Mouse (Mus musculus): ENCODE data around the gene Gm10750. TPM values are rescaled to one million over a fixed set of nuclear protein-coding genes. Genes with fewer than 3 reads are reported as not detected.
"Not testable (repeated sequence)": the region's sequence is repeated elsewhere in the genome, so short reads cannot be mapped to it uniquely, and the experiment has no call there.

Gene Gm10750
- polyA plus RNA-seq (2015; fragmentation: Nextera tagmentation; extraction: Ambion mirVana), result not detected in 2 replicates

DNA sequence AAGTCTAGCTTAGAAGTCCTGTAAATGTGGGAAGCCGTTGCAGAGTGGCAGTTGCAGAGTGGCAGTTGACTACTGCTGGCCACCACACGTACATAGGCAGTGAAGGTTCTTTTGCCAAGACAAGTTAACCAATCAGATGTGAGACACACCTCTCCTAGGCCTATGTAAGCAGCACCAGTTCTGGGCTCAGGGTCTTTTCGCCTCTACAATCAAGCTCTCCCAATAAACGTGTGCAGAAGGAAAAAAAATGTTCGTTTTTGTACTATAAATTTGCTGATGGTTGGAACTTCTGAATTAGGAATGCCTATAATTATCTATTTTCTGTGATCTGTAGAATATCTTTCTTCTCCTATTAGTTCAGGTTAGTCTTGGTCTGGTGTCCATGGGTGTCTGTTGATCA is at the start of gene Gm10750:
Gene Gm10750, minus strand, starts transcription at position 101 of the 400 bp plus-strand sequence.
- H3K4me3 ChIP-seq (ENCODE audit: low read length); ATAC-seq (ENCODE audit: low read depth); H3K27me3 ChIP-seq (ENCODE audit: control insufficient read depth, insufficient read depth, low read depth, low read length); H3K36me3 ChIP-seq (ENCODE audit: control insufficient read depth, insufficient read depth, low read length); H3K9ac ChIP-seq (ENCODE audit: low read length); H3K27ac ChIP-seq (ENCODE audit: low read length); H3K9me3 ChIP-seq (ENCODE audit: control insufficient read depth, low read length); H3K4me1 ChIP-seq (replicated peaks; ENCODE audit: control insufficient read depth, insufficient read depth, low read length); H3K4me2 ChIP-seq (ENCODE audit: low read depth, low read length): not testable (repeated sequence)
- 62% methylated on average over 5 of the region's 5 CpGs for WGBS

DNA sequence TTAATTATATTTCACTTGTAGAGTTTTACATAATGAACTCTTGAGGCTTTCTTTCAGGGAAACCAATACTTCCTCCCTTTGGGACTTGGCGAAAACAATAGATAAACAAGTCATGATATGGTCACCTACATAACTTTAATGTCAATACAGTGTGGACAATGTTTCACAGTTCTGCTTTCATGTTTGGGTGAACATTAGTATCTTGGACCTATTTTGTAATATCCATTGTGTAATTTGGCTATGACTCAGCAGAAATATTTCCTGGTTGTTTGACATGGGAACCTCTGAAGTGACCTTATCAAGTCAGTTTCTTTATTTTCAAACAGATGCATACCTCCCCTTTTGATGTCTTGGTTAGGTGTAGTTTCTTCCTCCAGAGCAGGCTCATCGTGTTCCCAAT is 12.2 kb downstream of the Gm10750 start:
- Histone ChIP-seq H3K9ac (ENCODE audit: low read length) (no peak overlapping the region), H3K9me3 (ENCODE audit: control insufficient read depth, low read length) (no peaks in the 10 kb centered on the region), H3K36me3 (ENCODE audit: control insufficient read depth, insufficient read depth, low read length) (no peaks in the 10 kb centered on the region), H3K27ac (ENCODE audit: low read length) (no peak overlapping the region), H3K27me3 (ENCODE audit: control insufficient read depth, insufficient read depth, low read depth, low read length) (no peaks in the 10 kb centered on the region), H3K4me2 (ENCODE audit: low read depth, low read length) (no peak overlapping the region), H3K4me3 (ENCODE audit: low read length) (no peak overlapping the region), H3K4me1 (replicated peaks; ENCODE audit: control insufficient read depth, insufficient read depth, low read length) (no peaks in the 10 kb centered on the region)
- WGBS, result 67% methylated on average over 2 of the region's 2 CpGs
- no peak for ATAC-seq (ENCODE audit: low read depth)

DNA sequence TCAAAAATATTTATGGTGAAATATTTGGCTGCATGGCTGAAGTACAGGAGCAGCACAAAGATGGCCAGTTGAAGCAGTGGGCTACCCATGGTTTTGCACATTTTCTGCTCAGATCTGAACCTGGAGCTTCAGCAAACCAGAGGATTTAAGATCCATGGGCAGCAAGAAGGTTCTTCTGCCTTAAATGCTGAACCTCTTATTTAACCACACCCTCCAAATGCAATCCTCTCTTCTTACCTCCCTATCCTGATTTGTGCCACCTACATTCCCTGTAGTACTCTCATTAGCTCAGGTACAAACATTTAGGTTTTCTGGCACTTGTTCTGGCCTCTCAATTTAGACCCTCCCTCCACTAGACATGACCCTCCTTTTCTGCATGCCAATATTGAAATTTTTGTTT is 13.9 kb downstream of the Gm10750 start, which contains the start of gene Gm1330:
Gene Gm1330, minus strand, starts transcription at position 101 of the 400 bp plus-strand sequence.
- no peaks in the 10 kb centered on the region for H3K4me1 ChIP-seq (replicated peaks; ENCODE audit: control insufficient read depth, insufficient read depth, low read length)
- no peaks in the 10 kb centered on the region for H3K27me3 ChIP-seq (ENCODE audit: control insufficient read depth, insufficient read depth, low read depth, low read length)
- no peak within 1 kb of the TSS for H3K4me2 ChIP-seq (ENCODE audit: low read depth, low read length)
- no peak within 1 kb of the TSS for H3K27ac ChIP-seq (ENCODE audit: low read length)
- no peak within 1 kb of the TSS for H3K4me3 ChIP-seq (ENCODE audit: low read length)
- no peak for ATAC-seq (ENCODE audit: low read depth)
- H3K9ac ChIP-seq (ENCODE audit: low read length), result no peak within 1 kb of the TSS
- no peaks in the 10 kb centered on the region for H3K36me3 ChIP-seq (ENCODE audit: control insufficient read depth, insufficient read depth, low read length)
- H3K9me3 ChIP-seq (ENCODE audit: control insufficient read depth, low read length), result no peaks in the 10 kb centered on the region

- no peak for ATAC-seq (ENCODE audit: low read depth)
- H3K36me3 ChIP-seq (ENCODE audit: control insufficient read depth, insufficient read depth, low read length), result no peaks in the 10 kb centered on the region
- 85% methylated on average over 2 of the region's 2 CpGs for WGBS
- H3K27ac ChIP-seq (ENCODE audit: low read length), result no peak overlapping the region
- no peak overlapping the region for H3K9ac ChIP-seq (ENCODE audit: low read length)
- H3K4me1 ChIP-seq (replicated peaks; ENCODE audit: control insufficient read depth, insufficient read depth, low read length), result no peaks in the 10 kb centered on the region
- H3K9me3 ChIP-seq (ENCODE audit: control insufficient read depth, low read length), result no peaks in the 10 kb centered on the region
- H3K4me2 ChIP-seq (ENCODE audit: low read depth, low read length), result no peak overlapping the region
- no peaks in the 10 kb centered on the region for H3K27me3 ChIP-seq (ENCODE audit: control insufficient read depth, insufficient read depth, low read depth, low read length)
- no peak overlapping the region for H3K4me3 ChIP-seq (ENCODE audit: low read length)
Observed at GRCm38 (mm10) chr2:148995133-148995532, 21.9 kb downstream of the Gm10750 start.

Other genes starting within 250 kb of the Gm10750 start
- gene Cst11, start 245.7 kb downstream of the Gm10750 start, polyA plus RNA-seq (2015; fragmentation: Nextera tagmentation; extraction: Ambion mirVana), result not detected in 2 replicates
- gene 8030411F24Rik, start 235.2 kb downstream of the Gm10750 start, polyA plus RNA-seq (2015; fragmentation: Nextera tagmentation; extraction: Ambion mirVana), result not detected in 2 replicates
- gene Cst12, start 227.9 kb downstream of the Gm10750 start, polyA plus RNA-seq (2015; fragmentation: Nextera tagmentation; extraction: Ambion mirVana), result not detected in 2 replicates
- not detected in 2 replicates for gene Cst8, start 218.5 kb downstream of the Gm10750 start, polyA plus RNA-seq (2015; fragmentation: Nextera tagmentation; extraction: Ambion mirVana)
- not detected in 2 replicates for gene Cst13, start 197.2 kb downstream of the Gm10750 start, polyA plus RNA-seq (2015; fragmentation: Nextera tagmentation; extraction: Ambion mirVana)
- gene Cst9, start 182.1 kb downstream of the Gm10750 start, polyA plus RNA-seq (2015; fragmentation: Nextera tagmentation; extraction: Ambion mirVana), result 0.24 TPM in 1 of 2 replicates, not detected in the other
- not detected in 2 replicates for gene 9230104L09Rik, start 152.2 kb downstream of the Gm10750 start, polyA plus RNA-seq (2015; fragmentation: Nextera tagmentation; extraction: Ambion mirVana)
- 551 and 603 TPM in 2 replicates for gene Cst3, start 141.5 kb downstream of the Gm10750 start, polyA plus RNA-seq (2015; fragmentation: Nextera tagmentation; extraction: Ambion mirVana)
- gene Gm1330, start 14.0 kb downstream of the Gm10750 start, polyA plus RNA-seq (2015; fragmentation: Nextera tagmentation; extraction: Ambion mirVana), result not detected in 2 replicates

All from lung, embryonic 16.5 days (tissue).